Mouse (Mus musculus) liver (tissue): ENCODE data around the gene Sfrp2.

Experiments
- DNase-seq: peaks from one replicate; pipeline ENCODE4 v3.0.0-alpha.2; 2020; ENCODE audit warnings: mixed read lengths

Gene Sfrp2

GRCm38 (mm10) chr3:83773281-83773680 is 7.2 kb downstream of the Sfrp2 start:
- no peak for DNase-seq

DNA sequence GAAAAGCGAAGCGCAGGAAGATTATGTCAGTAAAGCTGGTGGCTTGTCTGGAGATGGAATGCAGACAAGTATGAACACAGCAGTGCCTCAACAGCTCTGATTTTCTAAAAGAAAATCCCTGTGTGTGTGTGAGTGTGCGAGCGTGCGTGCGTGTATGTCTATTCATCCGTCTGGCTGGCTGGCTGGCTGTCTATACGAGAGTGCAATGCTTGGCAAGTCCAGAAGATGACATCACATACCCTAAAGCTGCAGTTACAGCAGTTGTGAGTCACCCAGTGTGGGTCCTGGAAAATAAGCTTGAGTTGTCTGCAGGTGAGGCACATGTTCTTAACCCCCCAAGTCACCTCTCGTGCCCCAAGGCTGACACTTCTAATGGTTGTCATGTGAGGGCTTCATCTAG is 9.3 kb downstream of the Sfrp2 start:
- no peak for DNase-seq

- DNase-seq: no peak
Observed at GRCm38 (mm10) chr3:83781460-83782222, 15.5 kb downstream of the Sfrp2 start.

DNA sequence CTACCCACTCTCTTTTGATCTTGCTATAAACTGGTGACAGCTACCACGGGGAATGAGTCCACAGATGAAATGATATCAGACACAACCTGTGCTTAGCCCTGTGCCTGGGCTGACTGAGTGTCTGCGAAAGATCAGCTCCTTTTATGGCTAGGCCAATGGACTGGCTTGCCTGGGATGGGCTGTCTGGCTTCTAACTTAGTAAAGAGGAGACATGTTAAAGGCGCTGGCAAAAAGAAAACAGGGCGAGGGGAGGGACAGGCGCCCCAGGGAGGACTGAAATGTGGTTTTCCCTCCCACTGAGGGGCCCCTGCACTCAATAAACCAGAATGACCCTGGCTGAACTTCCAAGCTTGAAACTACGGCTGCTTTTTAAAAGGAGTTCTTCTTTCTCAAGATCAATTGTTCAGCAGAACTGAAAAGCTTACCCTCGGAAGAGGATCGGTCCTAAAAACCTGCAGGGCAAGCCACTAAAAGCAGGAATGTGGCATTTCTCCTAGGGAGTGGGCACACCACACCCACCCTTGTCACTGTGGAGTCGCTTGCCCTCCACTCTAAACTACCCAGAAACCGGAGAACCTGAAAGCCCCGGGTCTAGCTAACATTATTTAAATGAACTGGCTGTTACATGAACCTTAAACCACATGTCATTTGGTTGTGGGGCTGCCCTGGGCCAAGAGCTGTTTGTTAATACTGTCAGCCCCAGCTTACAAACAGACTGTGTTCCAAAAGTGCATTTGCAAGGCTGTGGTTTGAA is 17.8 kb downstream of the Sfrp2 start:
- no peak for DNase-seq

DNA sequence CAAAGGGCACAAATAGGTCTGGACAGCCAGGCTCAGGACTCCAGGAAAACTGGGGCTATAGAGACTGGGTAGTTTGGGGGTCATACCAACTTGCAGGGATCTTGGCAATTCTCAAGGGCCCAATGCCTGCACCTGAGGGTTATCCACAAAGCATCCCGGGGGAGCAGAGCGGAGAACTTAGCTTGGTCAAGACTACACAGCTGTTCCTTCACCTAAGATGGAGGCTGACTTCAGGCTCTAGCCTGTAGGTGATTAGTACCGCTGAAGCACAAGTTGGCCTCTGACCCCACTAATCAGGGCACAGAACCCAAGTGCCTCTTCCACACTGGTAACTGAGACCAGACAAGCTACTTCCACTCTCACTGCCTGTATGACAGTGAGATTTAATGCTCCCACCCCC is 18.6 kb downstream of the Sfrp2 start:
- no peak for DNase-seq

GRCm38 (mm10) chr3:83787086-83787485 is 21.0 kb downstream of the Sfrp2 start:
- no peak for DNase-seq

- no peak for DNase-seq
Observed at GRCm38 (mm10) chr3:83787776-83788305, 21.7 kb downstream of the Sfrp2 start.

DNA sequence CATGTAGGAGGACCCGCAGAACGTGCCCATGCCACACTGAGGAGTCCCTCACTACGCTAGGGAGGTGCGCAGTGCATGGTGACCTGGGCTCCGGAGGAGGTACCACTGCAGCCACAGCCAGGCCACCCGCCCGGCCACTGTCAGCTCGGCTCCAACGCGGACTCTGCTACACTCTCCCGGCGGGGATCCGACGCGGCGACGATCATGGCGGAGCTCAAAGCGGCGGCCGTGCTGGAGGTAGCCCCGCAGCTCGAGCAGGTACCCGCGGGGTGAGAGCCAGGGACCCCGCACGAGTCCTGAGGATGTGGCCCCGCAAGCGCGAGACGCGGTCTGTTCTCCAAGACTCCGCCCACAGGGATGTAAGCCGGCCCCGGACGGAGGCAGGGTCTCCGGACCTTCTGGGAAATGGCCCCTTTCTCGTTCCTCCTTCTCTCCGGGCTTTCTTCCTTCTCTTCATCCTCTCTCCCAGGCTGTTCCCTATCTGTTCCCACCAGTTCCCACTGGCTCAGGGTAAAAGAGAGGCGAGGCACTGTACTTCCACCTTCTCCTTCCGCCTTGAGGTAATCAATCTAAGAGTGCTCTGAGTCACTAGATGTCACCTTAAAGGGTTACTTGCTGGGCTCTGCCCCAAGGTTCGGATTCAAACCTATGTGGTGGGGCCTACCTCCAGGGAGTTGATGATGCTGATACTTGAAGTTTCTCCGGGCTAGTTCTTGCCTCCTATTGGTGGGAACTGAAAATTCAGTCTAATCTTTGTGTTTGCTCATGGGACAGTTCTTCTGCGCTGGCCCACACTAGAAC is 23.7 kb downstream of the Sfrp2 start:
- DNase-seq: no peak

- DNase-seq: no peak
Observed at GRCm38 (mm10) chr3:83791444-83791843, 25.3 kb downstream of the Sfrp2 start.

- no peak for DNase-seq
Observed at GRCm38 (mm10) chr3:83797098-83797497, 31.0 kb downstream of the Sfrp2 start.

- DNase-seq: peak; percentile 52
Observed at GRCm38 (mm10) chr3:83797828-83798227, 31.7 kb downstream of the Sfrp2 start.

DNA sequence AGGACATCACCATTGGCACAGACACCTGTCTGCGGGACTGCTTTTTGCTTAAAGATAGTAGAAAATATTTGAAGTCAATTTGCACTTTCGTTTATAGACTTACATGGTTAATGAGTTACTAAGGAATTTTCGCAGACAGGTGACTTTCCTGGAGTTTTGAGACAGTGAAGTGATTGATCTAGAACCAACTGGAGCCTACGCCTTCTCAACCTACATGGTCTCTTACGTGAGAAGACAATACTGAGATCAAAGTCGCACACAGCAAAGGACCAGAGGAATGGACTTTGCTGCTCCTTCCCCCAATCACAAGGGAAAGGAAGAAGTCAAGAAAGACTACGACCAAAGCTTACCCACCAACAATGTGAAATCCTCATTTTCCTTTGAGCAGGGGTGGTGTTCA is 33.4 kb downstream of the Sfrp2 start:
- no peak for DNase-seq

DNA sequence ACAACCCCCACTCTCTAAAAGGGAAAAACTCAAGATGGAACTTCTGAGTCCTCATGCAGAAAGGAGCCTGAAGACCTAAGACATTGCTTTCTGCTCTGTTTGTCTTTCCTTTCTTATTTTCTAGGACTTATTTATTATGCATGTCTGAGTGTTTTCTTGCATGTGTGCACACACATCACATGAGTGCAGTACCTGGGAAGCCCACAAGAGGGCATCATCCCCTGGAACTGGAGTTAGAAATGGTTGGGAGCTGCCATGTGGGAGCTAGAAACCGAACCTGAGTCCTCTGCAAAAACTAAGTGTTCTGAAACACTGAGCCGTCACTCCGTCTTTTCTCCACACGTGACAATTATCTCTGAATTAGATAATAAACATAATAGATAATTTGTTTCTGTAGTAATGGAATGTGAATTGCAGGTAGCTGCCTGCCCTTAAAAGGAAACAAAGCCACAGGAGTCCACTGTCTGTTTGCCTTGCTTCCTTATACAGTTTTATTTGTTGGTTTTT is 35.6 kb downstream of the Sfrp2 start:
- DNase-seq: peak; percentile 14

DNA sequence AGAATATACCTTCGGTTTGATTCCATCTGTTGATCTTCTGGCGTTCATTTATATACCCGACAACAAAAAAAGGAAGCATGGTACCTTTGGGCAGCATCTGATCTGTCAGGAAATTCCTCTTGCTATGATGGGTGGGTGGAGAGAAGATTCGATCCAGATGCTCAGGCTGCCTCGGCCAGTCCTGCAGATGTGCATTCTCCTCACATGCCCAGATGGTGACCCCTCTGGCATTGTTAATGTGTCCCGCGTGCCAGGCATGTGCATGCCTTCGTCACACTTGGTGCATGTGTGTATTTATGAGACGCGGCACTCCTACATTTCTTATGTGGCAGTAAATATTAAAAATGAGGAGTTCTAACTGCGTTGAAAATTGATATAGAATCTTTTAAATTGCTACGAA is 42.4 kb downstream of the Sfrp2 start:
- DNase-seq: no peak

DNA sequence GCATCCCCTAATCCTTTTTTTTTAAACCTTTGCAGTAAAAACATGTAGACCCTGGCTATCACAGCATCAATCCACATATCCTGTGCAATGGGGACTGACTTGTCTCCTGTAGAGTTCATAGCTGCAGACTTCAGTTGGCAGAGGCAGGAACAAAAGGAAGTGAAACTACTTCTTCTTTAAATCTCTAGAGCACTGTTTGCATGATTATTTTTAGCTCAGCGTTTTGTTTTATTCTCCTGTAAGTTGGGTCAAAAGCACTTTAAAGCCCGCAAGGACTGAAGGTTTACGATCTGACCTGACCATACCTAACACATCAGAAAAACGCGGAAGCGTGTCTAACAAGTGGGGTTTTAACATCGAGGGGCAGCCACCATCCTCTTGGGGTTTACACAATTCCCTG is 45.9 kb downstream of the Sfrp2 start:
- no peak for DNase-seq

- no peak for DNase-seq
Observed at GRCm38 (mm10) chr3:83812863-83813262, 46.7 kb downstream of the Sfrp2 start.

DNA sequence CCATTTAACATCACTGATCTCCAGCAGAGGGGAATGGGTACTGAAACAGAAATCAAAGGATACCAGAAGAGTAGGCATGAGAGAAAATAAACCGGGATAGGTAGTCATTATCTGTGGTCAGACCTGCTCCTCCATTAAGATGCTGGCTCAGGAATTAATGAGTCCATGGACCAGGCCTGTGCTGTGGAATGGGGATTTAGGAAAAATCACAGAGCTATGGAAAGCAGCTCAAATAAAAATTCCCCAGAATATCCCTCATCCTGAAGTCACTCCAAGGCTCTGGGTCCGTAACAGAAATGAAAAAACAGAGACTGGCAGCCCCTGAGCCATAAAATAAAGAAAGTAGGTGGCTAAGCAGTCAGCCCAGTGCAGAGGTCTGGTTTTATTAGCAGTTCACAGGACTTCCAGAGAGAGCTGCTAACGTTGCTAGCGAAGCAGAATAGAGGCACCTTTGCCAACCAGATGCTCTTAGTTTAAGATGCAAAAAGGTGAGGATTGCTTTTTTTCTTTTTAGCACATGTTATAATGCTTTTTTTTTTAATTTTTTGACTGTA is 50.3 kb downstream of the Sfrp2 start:
- DNase-seq: no peak

GRCm38 (mm10) chr3:83823774-83824173 is 57.7 kb downstream of the Sfrp2 start:
- DNase-seq: no peak
